Mouse (Mus musculus) myocyte (in vitro differentiated cells): ENCODE results near the gene G6pc3. TPM values are rescaled to one million over a fixed set of nuclear protein-coding genes. Genes with fewer than 3 reads are reported as not detected.

Experiments used
- H3K27me3 ChIP-seq: one replicate; pipeline ENCODE4 v1.6.1; 2011; ENCODE audit not compliant: control insufficient read depth, insufficient read depth, insufficient read length
- H3K36me3 ChIP-seq: one replicate; pipeline ENCODE4 v1.6.1; 2011; ENCODE audit not compliant: control insufficient read depth, insufficient read depth
- H3K4me2 ChIP-seq: one replicate; pipeline ENCODE4 v1.6.1; 2011; ENCODE audit warnings: low read depth, control low read depth
- H3K4me3 ChIP-seq: one replicate; pipeline ENCODE4 v1.5.1; 2011; ENCODE audit warnings: mild to moderate bottlenecking, control low read depth, moderate library complexity
- H3K79me2 ChIP-seq: one replicate; pipeline ENCODE4 v1.6.1; 2011; ENCODE audit not compliant: control insufficient read depth, insufficient read depth
- H3ac ChIP-seq: one replicate; pipeline ENCODE4 v1.6.1; 2011; ENCODE audit not compliant: control insufficient read depth, insufficient read length
- CEBPB ChIP-seq: IDR thresholded peaks from 2 replicates; pipeline ENCODE4 v1.6.1; 2011; ENCODE audit warnings: mild to moderate bottlenecking, moderate library complexity; ENCODE audit not compliant: poor library complexity, insufficient read depth, severe bottlenecking
- E2F4 ChIP-seq: IDR thresholded peaks from one replicate; pipeline ENCODE4 v1.6.1; 2011; ENCODE audit warnings: mild to moderate bottlenecking, control low read depth, moderate library complexity; ENCODE audit not compliant: insufficient read depth
- MAX ChIP-seq: IDR thresholded peaks from one replicate; pipeline ENCODE4 v1.6.1; 2011; ENCODE audit warnings: low read depth, mild to moderate bottlenecking, control low read depth
- MYOD1 ChIP-seq, 3 experiments: IDR thresholded peaks; one replicate each; pipeline ENCODE4 v1.6.1; 2011; ENCODE audit warnings: control low read depth in 2 of 3, low read depth in 2 of 3, mild to moderate bottlenecking in 2 of 3, moderate library complexity in 1 of 3; ENCODE audit not compliant: insufficient read length in 2 of 3, control insufficient read depth in 1 of 3
- MYOG ChIP-seq, 3 experiments: IDR thresholded peaks; one replicate each; pipeline ENCODE4 v1.6.1; 2011; ENCODE audit warnings: control low read depth in 2 of 3, low read depth in 2 of 3, mild to moderate bottlenecking in 2 of 3; ENCODE audit not compliant: insufficient read length in 2 of 3, control insufficient read depth in 1 of 3, insufficient read depth in 1 of 3
- POLR2A ChIP-seq: IDR thresholded peaks from one replicate; pipeline ENCODE4 v1.6.1; 2011; ENCODE audit warnings: low read depth, mild to moderate bottlenecking, control low read depth, moderate library complexity; ENCODE audit not compliant: insufficient read length
- POLR2AphosphoS2 ChIP-seq: IDR thresholded peaks from one replicate; pipeline ENCODE4 v1.6.1; 2011; ENCODE audit warnings: low read depth, control low read depth; ENCODE audit not compliant: insufficient read length
- REST ChIP-seq: IDR thresholded peaks from one replicate; pipeline ENCODE4 v1.6.1; 2011; ENCODE audit warnings: mild to moderate bottlenecking, control low read depth, moderate library complexity; ENCODE audit not compliant: insufficient read depth, insufficient read length
- SRF ChIP-seq: IDR thresholded peaks from one replicate; pipeline ENCODE4 v1.6.1; 2011; ENCODE audit warnings: low read depth; ENCODE audit not compliant: control insufficient read depth, insufficient read length
- TCF12 ChIP-seq: IDR thresholded peaks from one replicate; pipeline ENCODE4 v1.6.1; 2011; ENCODE audit warnings: mild to moderate bottlenecking, control low read depth; ENCODE audit not compliant: poor library complexity, insufficient read depth, severe bottlenecking
- TCF3 ChIP-seq: IDR thresholded peaks from one replicate; pipeline ENCODE4 v1.6.1; 2011; ENCODE audit warnings: low read depth, control low read depth; ENCODE audit not compliant: insufficient read length
- USF1 ChIP-seq: IDR thresholded peaks from one replicate; pipeline ENCODE4 v1.6.1; 2011; ENCODE audit warnings: low read depth, mild to moderate bottlenecking, control low read depth, moderate library complexity
- polyA plus RNA-seq: library from polyadenylated mRNA; unstranded; fragments of >200 nt; fragmentation: generic; extraction: Trizol; gene quantifications from one replicate; pipeline ENCODE4 v1.2.1, GENCODE M21; 2012; ENCODE audit warnings: missing spikeins

The G6pc3 gene
- polyA plus RNA-seq, 1 experiment, result 58.1 TPM

DNA sequence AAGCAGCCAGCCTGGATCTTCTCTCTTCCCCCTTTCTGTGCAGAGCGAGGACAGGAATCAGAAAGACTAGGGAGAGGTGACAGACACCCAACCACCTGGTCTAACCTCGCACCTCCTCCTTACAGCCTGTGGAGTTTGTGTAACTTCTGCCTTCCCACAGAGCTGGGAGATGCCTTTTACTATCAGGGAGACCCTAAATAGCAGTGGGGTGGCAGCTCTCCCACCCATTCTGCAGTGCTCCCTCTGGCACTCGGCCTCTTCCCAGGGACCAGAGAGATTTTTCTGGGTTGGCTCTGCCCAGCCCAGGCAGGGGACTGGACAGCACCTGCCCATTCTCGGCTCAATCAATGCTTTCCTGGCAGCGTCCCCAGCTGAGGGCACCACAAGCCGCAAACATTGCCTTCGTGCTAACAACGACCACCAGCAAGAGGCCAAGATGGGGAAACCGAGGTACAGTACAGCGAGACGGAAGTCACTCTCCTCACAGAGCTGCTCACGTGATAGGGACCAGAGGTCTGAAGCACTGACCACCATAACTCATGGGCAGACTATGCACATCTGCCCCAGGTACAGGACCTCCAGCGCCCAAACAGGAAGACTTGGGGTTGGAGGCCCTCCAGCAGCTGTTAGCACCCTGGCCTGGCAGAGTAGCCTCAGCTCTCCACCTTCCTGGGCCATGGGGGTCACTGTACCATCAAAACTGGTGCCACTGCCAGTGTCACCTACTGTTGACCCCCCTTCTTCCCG lies 30.0 kb downstream of the G6pc3 start:
- peaks cover 32% of the 10 kb centered on the region for H3K79me2 ChIP-seq
- TF ChIP-seq MYOD1 (IDR thresholded peaks at IDR 0.05; ENCODE audit: control insufficient read depth in 1 of 3, insufficient read length in 2 of 3, low read depth in 2 of 3) (peak in 1 of 3 experiments; percentile 36), MYOG (IDR thresholded peaks at IDR 0.05; ENCODE audit: control insufficient read depth in 1 of 3, insufficient read depth in 1 of 3, insufficient read length in 2 of 3, low read depth in 2 of 3) (peak in 2 of 3 experiments; percentile 11 to 45), USF1 (no peak)
- H3K27me3 ChIP-seq, result no peaks in the 10 kb centered on the region
- H3ac ChIP-seq, result peak overlapping the region; percentile 10
- peak overlapping the region; percentile 29 for H3K4me3 ChIP-seq
- peak overlapping the region; percentile 64 for H3K4me2 ChIP-seq
- no peaks in the 10 kb centered on the region for H3K36me3 ChIP-seq

DNA sequence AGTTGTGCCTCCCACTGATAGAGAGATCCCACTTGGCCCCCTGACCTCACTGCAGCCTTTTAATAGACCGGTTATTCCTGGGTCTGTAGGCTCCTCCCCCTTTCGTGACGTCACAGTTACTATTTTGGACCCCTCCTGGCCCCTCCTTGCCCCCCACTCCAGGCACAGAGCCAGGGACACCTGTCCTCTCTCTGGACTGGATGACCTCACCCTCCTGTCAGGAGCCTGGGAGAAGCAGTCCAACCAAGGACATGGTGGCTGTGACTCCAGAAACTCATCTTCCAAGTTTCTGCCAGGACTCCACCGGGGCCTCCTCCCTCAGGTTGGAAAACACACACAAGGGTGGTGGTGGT lies 30.6 kb downstream of the G6pc3 start:
- Histone ChIP-seq H3K4me3 (no peak overlapping the region), H3K27me3 (no peaks in the 10 kb centered on the region), H3K36me3 (no peaks in the 10 kb centered on the region), H3K4me2 (peak overlapping the region; percentile 64), H3K79me2 (peaks cover 26% of the 10 kb centered on the region), H3ac (no peak overlapping the region)
- TF ChIP-seq MYOG (IDR thresholded peaks at IDR 0.05; ENCODE audit: control insufficient read depth in 1 of 3, insufficient read depth in 1 of 3, insufficient read length in 2 of 3, low read depth in 2 of 3) (peak in 1 of 3 experiments; percentile 22), CEBPB (no peak), SRF (no peak), POLR2AphosphoS2 (no peak), POLR2A (no peak), TCF12 (no peak), REST (no peak), MYOD1 (IDR thresholded peaks at IDR 0.05; ENCODE audit: control insufficient read depth in 1 of 3, insufficient read length in 2 of 3, low read depth in 2 of 3) (peak in 2 of 3 experiments; percentile 8 to 48), TCF3 (no peak), MAX (no peak), E2F4 (no peak), USF1 (no peak)

DNA sequence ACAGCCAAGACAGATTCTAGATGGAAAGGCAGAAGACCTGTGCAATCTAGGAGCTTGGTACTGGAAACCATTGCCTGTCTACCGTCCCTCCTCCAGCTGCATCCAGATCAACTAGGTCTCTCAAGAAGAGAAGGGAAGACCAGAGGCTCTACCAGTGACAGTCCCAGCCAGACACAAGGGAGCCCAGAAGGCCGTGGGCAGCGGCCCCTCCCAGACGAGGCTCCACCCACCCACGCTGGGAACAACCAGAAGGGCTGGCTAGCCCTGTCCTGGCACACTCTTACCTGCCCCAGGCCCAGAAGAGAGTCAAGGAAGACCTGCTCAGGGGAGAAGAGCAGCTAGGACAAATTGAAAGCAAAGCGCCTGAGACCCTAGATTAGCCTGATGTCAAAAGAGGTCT lies 31.0 kb downstream of the G6pc3 start:
- Histone ChIP-seq H3ac (no peak overlapping the region), H3K4me3 (no peak overlapping the region), H3K79me2 (peaks cover 21% of the 10 kb centered on the region), H3K4me2 (no peak overlapping the region), H3K27me3 (no peaks in the 10 kb centered on the region), H3K36me3 (no peaks in the 10 kb centered on the region)
- no peak for TF ChIP-seq TCF3
- no peak for TF ChIP-seq REST
- no peak for TF ChIP-seq USF1

DNA sequence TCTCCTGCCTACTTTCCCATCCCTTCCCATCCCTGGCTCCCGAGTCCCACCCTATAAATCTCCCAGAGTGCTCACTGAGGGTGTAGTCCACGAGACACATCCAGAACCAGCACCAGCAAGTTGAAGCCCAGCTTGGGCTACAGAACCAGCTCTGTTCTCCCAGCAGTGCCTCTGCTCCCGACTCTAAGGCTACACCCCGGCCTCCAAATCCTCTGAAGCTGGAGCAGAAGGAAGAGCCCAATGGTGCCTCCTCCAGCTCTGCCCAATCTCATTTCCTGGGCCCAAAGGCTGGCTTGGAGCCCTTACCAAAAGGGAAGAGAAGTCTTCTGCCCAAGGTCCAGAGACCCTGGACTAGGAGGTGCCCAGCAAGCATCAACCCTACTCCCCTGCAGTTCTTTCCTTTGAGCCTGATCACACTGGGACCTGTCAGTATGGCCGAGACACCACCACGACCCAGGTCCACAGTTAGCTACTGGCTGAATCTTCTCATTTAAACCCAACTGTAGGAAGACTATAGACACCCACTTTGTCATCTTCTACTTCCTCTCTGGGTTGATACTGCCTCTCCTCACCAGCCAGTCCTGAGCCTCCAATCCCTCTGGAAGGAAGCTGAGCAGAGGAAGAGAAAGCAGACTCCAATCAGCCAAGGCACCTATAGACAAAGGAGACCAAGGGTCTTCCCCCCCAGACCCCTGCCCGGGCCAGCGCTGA lies 32.0 kb downstream of the G6pc3 start:
- H3ac ChIP-seq, result no peak overlapping the region
- H3K4me2 ChIP-seq, result no peak overlapping the region
- H3K36me3 ChIP-seq, result no peaks in the 10 kb centered on the region
- TF ChIP-seq REST (no peak), TCF12 (no peak), USF1 (no peak), POLR2A (no peak), CEBPB (no peak), MYOG (IDR thresholded peaks at IDR 0.05; ENCODE audit: control insufficient read depth in 1 of 3, insufficient read depth in 1 of 3, insufficient read length in 2 of 3, low read depth in 2 of 3) (no peak), POLR2AphosphoS2 (no peak), MAX (no peak), SRF (no peak), E2F4 (no peak), MYOD1 (IDR thresholded peaks at IDR 0.05; ENCODE audit: control insufficient read depth in 1 of 3, insufficient read length in 2 of 3, low read depth in 2 of 3) (no peak), TCF3 (no peak)
- no peak overlapping the region for H3K4me3 ChIP-seq
- H3K27me3 ChIP-seq, result no peaks in the 10 kb centered on the region
- peaks cover 12% of the 10 kb centered on the region for H3K79me2 ChIP-seq

DNA sequence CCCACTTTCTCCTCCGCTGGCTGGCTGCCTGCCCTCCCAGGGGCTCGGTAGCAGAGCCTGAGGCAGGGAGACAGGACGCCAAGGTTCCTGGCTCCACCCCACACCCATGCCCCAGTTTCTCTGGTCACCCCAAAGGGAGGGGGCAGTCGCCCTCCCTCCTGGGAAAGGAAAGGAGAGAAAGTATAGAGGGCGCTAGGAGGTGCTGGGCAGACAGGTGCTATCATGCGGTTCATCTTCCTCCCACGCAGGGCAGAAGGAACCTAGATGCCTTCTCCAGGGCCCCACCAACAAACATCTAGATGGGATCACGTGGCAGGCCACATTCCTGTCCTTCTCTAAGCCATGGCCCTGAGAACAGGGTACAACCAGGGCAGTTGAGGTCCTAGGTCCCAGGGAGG lies 32.5 kb downstream of the G6pc3 start:
- no peak for TF ChIP-seq MAX
- no peak for TF ChIP-seq POLR2A
- TF ChIP-seq E2F4, result no peak
- TF ChIP-seq CEBPB, result no peak
- no peak for TF ChIP-seq REST
- TF ChIP-seq TCF3, result no peak
- no peak for TF ChIP-seq MYOG (IDR thresholded peaks at IDR 0.05; ENCODE audit: control insufficient read depth in 1 of 3, insufficient read depth in 1 of 3, insufficient read length in 2 of 3, low read depth in 2 of 3)
- TF ChIP-seq USF1, result no peak
- TF ChIP-seq TCF12, result no peak
- TF ChIP-seq MYOD1 (IDR thresholded peaks at IDR 0.05; ENCODE audit: control insufficient read depth in 1 of 3, insufficient read length in 2 of 3, low read depth in 2 of 3), result no peak
- TF ChIP-seq SRF, result no peak
- TF ChIP-seq POLR2AphosphoS2, result no peak
- H3K79me2 ChIP-seq, result peaks cover 10% of the 10 kb centered on the region
- no peak overlapping the region for H3K4me3 ChIP-seq
- H3K27me3 ChIP-seq, result no peaks in the 10 kb centered on the region
- H3K36me3 ChIP-seq, result no peaks in the 10 kb centered on the region
- H3K4me2 ChIP-seq, result no peak overlapping the region
- no peak overlapping the region for H3ac ChIP-seq
